Mouse (Mus musculus) brain, embryonic 14.5 days (tissue): ENCODE measurements around the gene Rxrb.

ENCODE experiments used
- CTCF ChIP-seq: fragments of 200-500 bp; IDR thresholded peaks from 2 replicates; pipeline ENCODE4 v1.5.1; 2012; ENCODE audit warnings: inconsistent platforms, mild to moderate bottlenecking, moderate library complexity, borderline replicate concordance; ENCODE audit not compliant: insufficient read depth, insufficient read length; ENCODE audit errors: extremely low read depth
- POLR2A ChIP-seq: fragments of 200-500 bp; IDR thresholded peaks from 2 replicates; pipeline ENCODE4 v1.6.1; 2012; ENCODE audit warnings: mild to moderate bottlenecking, inconsistent platforms, borderline replicate concordance; ENCODE audit not compliant: poor library complexity, insufficient read depth, insufficient read length, severe bottlenecking; ENCODE audit errors: extremely low read depth

DNA sequence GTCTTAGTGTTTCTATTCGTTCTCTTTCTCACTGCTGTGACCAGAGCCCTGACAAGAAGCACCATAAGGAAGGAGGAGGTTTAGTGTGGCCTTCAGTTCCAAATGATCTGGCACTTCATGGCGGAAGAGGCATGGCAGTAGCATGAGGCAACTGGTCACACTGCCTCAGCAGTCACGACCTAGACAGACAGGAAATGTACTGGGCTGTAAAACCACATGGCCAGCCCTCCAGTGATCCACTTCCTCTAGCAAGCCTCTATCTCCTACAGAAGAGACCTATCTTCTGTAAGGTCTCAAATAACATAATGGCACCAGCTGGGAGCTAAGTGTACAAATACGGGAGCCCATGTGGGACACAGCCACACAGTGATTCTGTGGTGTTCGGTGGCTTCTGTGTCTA, 40.5 kb downstream of the Rxrb start:
- TF ChIP-seq CTCF: no peak
- TF ChIP-seq POLR2A: no peak
